Mouse (Mus musculus) ES-Bruce4 (cell line): ENCODE measurements around the gene Inpp5a.

Experiments used
- CTCF ChIP-seq: IDR thresholded peaks from one replicate; pipeline ENCODE4 v1.8.1; 2011; ENCODE audit warnings: low read depth, low read length
- EP300 ChIP-seq: IDR thresholded peaks from 2 replicates; pipeline ENCODE4 v1.6.1; 2011; ENCODE audit warnings: low read depth, low read length; ENCODE audit not compliant: insufficient read depth
- POLR2A ChIP-seq: IDR thresholded peaks from one replicate; pipeline ENCODE4 v1.8.1; 2011; ENCODE audit warnings: low read length; ENCODE audit not compliant: insufficient read depth

DNA sequence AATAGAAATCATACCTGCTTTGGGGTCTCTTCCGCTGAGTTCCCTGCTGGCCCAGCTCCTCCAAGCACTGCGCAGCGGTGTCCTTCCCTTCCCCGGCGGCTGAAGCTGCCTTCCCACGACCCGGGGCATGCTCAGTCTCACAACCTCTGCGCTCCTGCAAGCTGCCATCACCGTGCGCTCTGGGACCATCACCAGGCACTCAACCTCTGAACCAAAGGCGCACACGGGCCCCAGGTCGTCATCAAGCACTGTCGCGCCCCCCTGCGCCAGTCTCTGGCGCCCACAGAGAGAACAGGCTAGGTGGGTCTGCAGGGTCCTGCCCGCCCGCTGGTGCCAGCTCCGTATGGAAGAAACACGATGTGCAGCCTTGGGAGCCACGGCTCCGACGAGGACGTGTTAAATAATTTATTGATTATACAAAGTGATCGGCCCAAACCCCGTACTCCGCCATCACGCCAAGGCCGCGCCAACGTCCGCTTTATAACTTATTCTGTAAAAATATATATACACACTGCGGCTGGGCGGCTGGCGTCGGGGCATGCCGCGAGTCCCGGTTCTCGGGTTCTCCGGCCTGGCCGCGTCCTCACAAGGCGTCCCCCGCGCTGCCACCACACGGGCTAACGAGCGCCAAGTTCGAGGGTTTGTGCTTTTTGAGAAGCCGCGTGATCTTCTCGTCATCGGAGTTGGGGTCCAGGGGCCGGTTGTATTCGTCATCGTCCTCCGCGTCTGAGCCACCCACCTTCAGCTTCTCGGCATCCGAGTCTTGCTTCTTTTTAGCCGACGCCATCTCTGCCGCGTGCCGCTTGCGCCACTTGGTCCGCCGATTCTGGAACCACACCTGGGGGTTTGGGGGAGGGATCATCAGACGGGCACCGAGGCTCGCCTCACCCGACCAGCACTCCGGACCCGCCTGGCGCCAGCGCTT lies 192.2 kb downstream of the Inpp5a start:
- TF ChIP-seq CTCF (no peak), EP300 (no peak), POLR2A (no peak)
